In genomic region chr8:119034037-119034436, GRCm38 (mm10) we compare ENCODE assay signal across 14 mouse cellular contexts.
"Had no signal": no experiment of that assay in that cellular context is flagged by ENCODE, and none has a peak within 500 bp of the region (broad histone marks: within the 10 kb centered on the region; RNA-seq: fewer than 3 reads in every experiment).

No protein-coding gene starts in this region.

- H3K9me3 ChIP-seq: lung, embryonic 15.5 days; midbrain, embryonic 13.5 days; midbrain, embryonic 15.5 days; stomach, embryonic 15.5 days had no signal

- ATAC-seq: liver, postnatal 0 days; lung, postnatal 0 days; midbrain, embryonic 13.5 days; midbrain, embryonic 15.5 days had no signal

- H3K4me1 ChIP-seq: lung, embryonic 15.5 days; midbrain, embryonic 13.5 days; midbrain, embryonic 15.5 days; neural tube, embryonic 12.5 days; stomach, embryonic 15.5 days had no signal

- H3K27me3 ChIP-seq: lung, embryonic 15.5 days; midbrain, embryonic 13.5 days; midbrain, embryonic 15.5 days; neural tube, embryonic 12.5 days; stomach, embryonic 15.5 days had no signal

- DNase-seq: liver, postnatal 0 days; lung, adult 2 months; lung, postnatal 14 days; lung, postnatal 36 days; right cerebral cortex, postnatal 14 days; thymus, adult 2 months; thymus, postnatal 25 days; thymus, postnatal 4 days had no signal

- H3K4me3 ChIP-seq: lung, embryonic 15.5 days; midbrain, embryonic 13.5 days; midbrain, embryonic 15.5 days; neural tube, embryonic 12.5 days; stomach, embryonic 15.5 days had no signal

- H3K36me3 ChIP-seq: lung, embryonic 15.5 days; midbrain, embryonic 13.5 days; midbrain, embryonic 15.5 days; neural tube, embryonic 12.5 days; stomach, embryonic 15.5 days had no signal
